Mouse (Mus musculus) ES-Bruce4 (cell line): ENCODE data around the gene Rpl35. TPM values are rescaled to one million over a fixed set of nuclear protein-coding genes. Genes with fewer than 3 reads are reported as not detected.
A peak's percentile ranks its signal among the peaks of the same experiment; 100 is the strongest.

Experiments
- H3K27ac ChIP-seq: 2 replicates; pipeline ENCODE4 v1.5.1; 2012; ENCODE audit warnings: low read length, inconsistent platforms; ENCODE audit not compliant: insufficient read depth
- H3K27me3 ChIP-seq: 2 replicates; pipeline ENCODE4 v1.6.1; 2012; ENCODE audit warnings: mild to moderate bottlenecking, low read length, inconsistent platforms; ENCODE audit not compliant: control insufficient read depth, poor library complexity, insufficient read depth, severe bottlenecking
- H3K36me3 ChIP-seq: 2 replicates; pipeline ENCODE4 v1.6.1; 2012; ENCODE audit warnings: inconsistent platforms, mild to moderate bottlenecking, low read length, moderate library complexity; ENCODE audit not compliant: control insufficient read depth, poor library complexity, insufficient read depth, severe bottlenecking
- H3K4me1 ChIP-seq: one replicate; pipeline ENCODE4 v1.8.1; 2011; ENCODE audit warnings: low read length; ENCODE audit not compliant: control insufficient read depth, insufficient read depth
- H3K4me3 ChIP-seq: 2 replicates; pipeline ENCODE4 v1.5.1; 2011; ENCODE audit warnings: low read depth, mild to moderate bottlenecking, low read length
- H3K9ac ChIP-seq: 2 replicates; pipeline ENCODE4 v1.6.1; 2012; ENCODE audit warnings: low read depth, mild to moderate bottlenecking, inconsistent platforms; ENCODE audit not compliant: poor library complexity, severe bottlenecking
- H3K9me3 ChIP-seq: replicated peaks from 2 replicates; pipeline ENCODE4 v1.6.1; 2012; ENCODE audit warnings: mild to moderate bottlenecking, low read length, inconsistent platforms; ENCODE audit not compliant: control insufficient read depth, poor library complexity, insufficient read depth, severe bottlenecking
- CTCF ChIP-seq: IDR thresholded peaks from one replicate; pipeline ENCODE4 v1.8.1; 2011; ENCODE audit warnings: low read depth, low read length
- EP300 ChIP-seq: IDR thresholded peaks from 2 replicates; pipeline ENCODE4 v1.6.1; 2011; ENCODE audit warnings: low read depth, low read length; ENCODE audit not compliant: insufficient read depth
- POLR2A ChIP-seq: IDR thresholded peaks from one replicate; pipeline ENCODE4 v1.8.1; 2011; ENCODE audit warnings: low read length; ENCODE audit not compliant: insufficient read depth
- polyA plus RNA-seq: library from polyadenylated mRNA; stranded (reverse); fragments of >200 nt; gene quantifications from 2 replicates; pipeline ENCODE4 v1.2.4, GENCODE M21; 2011; ENCODE audit warnings: low read depth; ENCODE audit not compliant: missing spikeins, insufficient read depth, insufficient read length

Rpl35 gene
- polyA plus RNA-seq, 1 experiment = 289 TPM

DNA sequence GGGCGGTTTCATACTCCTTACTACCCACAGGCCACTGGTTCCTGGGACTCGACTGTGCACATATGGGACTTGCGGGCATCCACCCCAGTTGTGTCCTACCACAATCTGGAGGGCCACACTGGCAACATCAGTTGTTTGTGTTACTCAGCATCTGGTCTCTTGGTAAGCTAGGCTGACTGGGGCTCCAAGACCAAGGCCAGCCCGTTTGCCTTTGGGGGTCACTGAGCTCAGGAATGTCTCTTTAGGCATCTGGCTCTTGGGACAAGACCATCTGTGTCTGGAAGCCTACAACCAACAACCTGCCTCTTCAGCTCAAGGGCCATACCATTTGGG lies 4.9 kb downstream of the Rpl35 start:
- Histone ChIP-seq H3K4me1 (no peaks in the 10 kb centered on the region), H3K4me3 (no peak overlapping the region), H3K27ac (no peak overlapping the region), H3K9ac (no peak overlapping the region), H3K27me3 (no peaks in the 10 kb centered on the region), H3K9me3 (no peaks in the 10 kb centered on the region), H3K36me3 (peaks cover 42% of the 10 kb centered on the region)
- TF ChIP-seq CTCF = no peak
- no peak for TF ChIP-seq POLR2A
- TF ChIP-seq EP300 = no peak

DNA sequence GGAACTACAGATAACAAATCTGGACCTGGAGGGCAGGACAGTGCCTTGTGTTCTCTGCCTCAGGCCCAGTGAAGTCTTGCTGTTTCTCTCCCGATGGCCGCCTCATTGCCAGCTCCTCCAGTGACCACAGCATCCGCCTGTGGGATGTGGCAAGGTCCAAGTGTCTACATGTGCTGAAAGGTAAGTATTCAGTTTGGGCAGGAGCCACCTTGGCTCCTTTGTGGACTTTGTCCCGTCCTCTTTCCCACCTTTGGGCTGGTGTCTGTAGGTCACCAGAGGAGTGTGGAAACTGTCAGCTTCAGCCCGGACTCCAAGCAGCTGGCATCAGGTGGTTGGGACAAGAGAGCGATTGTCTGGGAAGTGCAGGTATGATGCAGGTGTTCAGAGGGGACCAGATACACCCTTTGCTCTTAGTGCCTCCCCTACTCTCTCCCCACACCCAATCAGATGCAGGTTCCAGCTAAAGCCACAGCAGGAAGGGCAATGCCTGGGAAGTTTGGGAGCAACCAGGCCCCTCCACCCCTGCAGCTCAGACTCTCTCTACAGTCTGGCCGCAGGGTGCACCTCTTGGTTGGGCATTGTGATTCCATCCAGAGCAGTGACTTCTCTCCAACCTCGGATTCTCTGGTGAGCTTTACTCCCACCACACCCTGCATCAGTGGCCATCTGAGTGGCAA lies 5.4 kb downstream of the Rpl35 start:
- no peaks in the 10 kb centered on the region for H3K4me1 ChIP-seq
- TF ChIP-seq CTCF = no peak
- no peak for TF ChIP-seq EP300
- TF ChIP-seq POLR2A = no peak
- H3K27ac ChIP-seq = no peak overlapping the region
- no peaks in the 10 kb centered on the region for H3K27me3 ChIP-seq
- peaks cover 42% of the 10 kb centered on the region for H3K36me3 ChIP-seq
- H3K9me3 ChIP-seq = no peaks in the 10 kb centered on the region
- H3K9ac ChIP-seq = no peak overlapping the region
- H3K4me3 ChIP-seq = no peak overlapping the region

DNA sequence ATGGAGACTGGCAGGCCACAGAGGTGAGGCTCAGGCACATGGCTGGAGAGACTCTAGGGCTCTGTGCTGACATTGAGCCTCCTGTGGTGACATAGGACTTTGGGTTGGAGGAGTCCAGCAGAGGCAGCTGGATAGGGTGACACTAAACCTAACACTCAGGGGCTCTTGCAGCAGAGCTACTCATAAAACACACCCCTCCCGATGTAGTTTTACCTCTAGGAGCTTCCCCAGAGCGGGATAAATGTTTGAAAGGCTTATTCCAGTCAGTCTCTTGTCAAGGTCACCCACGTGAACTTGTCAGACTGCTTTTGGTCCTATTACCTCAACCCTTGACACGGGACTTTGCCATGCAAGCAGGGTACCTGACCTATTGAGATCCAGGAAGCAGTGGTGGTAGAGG lies 6.0 kb downstream of the Rpl35 start:
- no peak overlapping the region for H3K9ac ChIP-seq
- no peaks in the 10 kb centered on the region for H3K9me3 ChIP-seq
- H3K27me3 ChIP-seq = no peaks in the 10 kb centered on the region
- H3K4me3 ChIP-seq = no peak overlapping the region
- no peaks in the 10 kb centered on the region for H3K4me1 ChIP-seq
- no peak overlapping the region for H3K27ac ChIP-seq
- TF ChIP-seq CTCF (no peak), POLR2A (no peak), EP300 (no peak)
- H3K36me3 ChIP-seq = peaks cover 42% of the 10 kb centered on the region

GRCm38 (mm10) chr2:38997386-38998374 lies 7.7 kb downstream of the Rpl35 start, which contains the start of gene Wdr38:
TSS of gene Wdr38 (plus strand) at chr2:38997476.
- Histone ChIP-seq H3K9me3 (no peaks in the 10 kb centered on the region), H3K27me3 (no peaks in the 10 kb centered on the region), H3K27ac (no peak within 1 kb of the TSS; the same call in 1 of the 2 replicates), H3K36me3 (peaks cover 25% of the 10 kb centered on the region), H3K4me1 (no peaks in the 10 kb centered on the region), H3K9ac (peak within 1 kb of the TSS; percentile 2), H3K4me3 (peak within 1 kb of the TSS; percentile 33)
- TF ChIP-seq EP300 (no peak), POLR2A (no peak), CTCF (peak; percentile 89)

GRCm38 (mm10) chr2:38992452-38992851 lies 13.0 kb downstream of the Rpl35 start:
- Histone ChIP-seq H3K36me3 (no peaks in the 10 kb centered on the region), H3K27ac (no peak overlapping the region), H3K4me3 (no peak overlapping the region), H3K27me3 (no peaks in the 10 kb centered on the region), H3K9me3 (no peaks in the 10 kb centered on the region), H3K9ac (no peak overlapping the region), H3K4me1 (peaks cover 6% of the 10 kb centered on the region)
- TF ChIP-seq POLR2A = no peak
- no peak for TF ChIP-seq EP300
- no peak for TF ChIP-seq CTCF

GRCm38 (mm10) chr2:38992004-38992403 lies 13.4 kb downstream of the Rpl35 start:
- TF ChIP-seq CTCF (no peak), POLR2A (no peak), EP300 (no peak)
- Histone ChIP-seq H3K4me3 (no peak overlapping the region), H3K36me3 (no peaks in the 10 kb centered on the region), H3K4me1 (peaks cover 6% of the 10 kb centered on the region), H3K9me3 (no peaks in the 10 kb centered on the region), H3K27me3 (no peaks in the 10 kb centered on the region), H3K27ac (no peak overlapping the region), H3K9ac (no peak overlapping the region)
